18 mouse cellular contexts compared by ENCODE assay signal in the genomic region with DNA sequence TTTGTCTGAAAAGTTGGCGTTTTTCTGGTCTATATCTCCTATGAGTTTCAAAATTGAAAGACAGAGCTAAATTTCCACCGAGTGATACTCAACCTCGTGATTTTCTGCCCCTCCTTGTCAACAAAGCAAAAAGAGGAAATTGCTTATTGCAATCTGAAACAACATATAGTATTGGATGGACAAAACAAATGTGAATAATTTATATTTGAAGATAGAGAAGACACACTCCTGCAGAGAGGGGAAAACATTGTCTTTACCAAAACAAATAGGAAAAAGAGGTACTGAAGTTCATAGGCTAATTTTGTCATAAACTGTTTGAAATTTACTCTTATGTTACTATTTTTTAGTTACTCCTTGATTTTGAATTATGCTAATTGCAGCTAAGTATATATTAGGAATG. TPM values are rescaled to one million over a fixed set of nuclear protein-coding genes. Genes with fewer than 3 reads are reported as not detected.
DNase-seq lines count a peak whose midpoint lies in the region; ATAC-seq and TF ChIP-seq lines count a peak whose summit lies in the region.
"Not testable (repeated sequence)": the region's sequence is repeated elsewhere in the genome, so short reads cannot be mapped to it uniquely, and the experiment has no call there.
"Had no signal": no experiment of that assay in that cellular context is flagged by ENCODE, and none has a peak within 500 bp of the region (broad histone marks: within the 10 kb centered on the region; RNA-seq: fewer than 3 reads in every experiment).

A gene (minus strand): TSS at position 101 of the 400 bp plus-strand sequence.

- 39% methylated on average over 3 of the region's 3 CpGs for WGBS in heart, adult 2 months

- peak within 1 kb of the TSS; percentile 1; the same call in 1 of the 2 replicates for H3K4me3 ChIP-seq in heart, adult 2 months

- not testable (repeated sequence) for ATAC-seq in monocyte, adult 5-6 weeks (replicated peaks; ENCODE audit: insufficient number of reproducible peaks, low FRiP score, low TSS enrichment, poor library complexity, severe bottlenecking)

- not testable (repeated sequence) for DNase-seq in heart, adult 2 months

- not testable (repeated sequence) for TF ChIP-seq POLR2A in heart, adult 2 months (IDR thresholded peaks at IDR 0.05; ENCODE audit: insufficient read depth, low read depth, low read length)

- not testable (repeated sequence) for H3K9ac ChIP-seq in heart, adult 2 months (ENCODE audit: low read depth, low read length)

- not testable (repeated sequence) for TF ChIP-seq EP300 in heart, adult 2 months (IDR thresholded peaks at IDR 0.05; ENCODE audit: insufficient read depth, low read depth, low read length)

- not testable (repeated sequence) for H3K4me1 ChIP-seq in heart, adult 2 months (ENCODE audit: control insufficient read depth, insufficient read depth, low read length)

- intact Hi-C loops in heart, adult 2 months (cut with DNase I), result loop anchor here (10.0 kb wide), 1 partner anchor 158 kb away; no protein-coding TSS in a partner anchor

- not testable (repeated sequence) for H3K36me3 ChIP-seq in heart, adult 2 months (ENCODE audit: control insufficient read depth, insufficient read depth, low read length)

- not testable (repeated sequence) for H3K79me2 ChIP-seq in heart, adult 2 months (replicated peaks; ENCODE audit: control insufficient read depth, insufficient read depth, low read length)

- not testable (repeated sequence) for H3K27me3 ChIP-seq in heart, adult 2 months (ENCODE audit: control insufficient read depth, insufficient read depth, low read length)

- H3K27ac ChIP-seq in heart, adult 2 months, result peak within 1 kb of the TSS; percentile 34; the same call in 1 of the 2 replicates

- not testable (repeated sequence) for TF ChIP-seq CTCF in heart, adult 2 months (IDR thresholded peaks at IDR 0.05)

RNA-seq across cellular contexts. Expression of the gene that starts here (rescaled TPM):
- total RNA-seq in heart, adult 2 months (2021), result 1 to 10 TPM; 1.7 to 2.8 TPM
- 0.35 and 0.39 TPM in 2 replicates for polyA plus RNA-seq in heart, adult 2 months (2012; rRNA removed)
- 226 to 649 TPM (median 260 TPM) in 3 replicates for total RNA-seq in monocyte, adult 5-6 weeks (2017)
- total RNA-seq: adrenal gland, adult 2 months; adrenal gland, postnatal 10 days; adrenal gland, postnatal 14 days; adrenal gland, postnatal 25 days; adrenal gland, postnatal 36 days; adrenal gland, postnatal 4 days; CH12.LX; ES-E14; G1E; MEL had no signal
- polyA plus RNA-seq: activated CD4-positive, CD25-positive, alpha-beta regulatory T cell, adult 4 months; adrenal gland, adult 2 months; brain, embryonic 14.5 days; C2C12; CD4-positive, CD25-positive, alpha-beta regulatory T cell, adult 4 months; cerebellum, adult 2 months; G1E; Patski had no signal

Comparison
In these comparisons a context has a peak if more than half of its experiments do, and no peak if none do; other contexts are left out.
1. RNA of the gene that starts here (total RNA-seq): 226 to 649 TPM in monocyte, adult 5-6 weeks; 1.7 to 2.8 TPM in heart, adult 2 months; every median in the first group is over 10 times any median in the second.